Mouse (Mus musculus) bone marrow, adult 2 months (tissue): Measurements from ENCODE around the gene Gtf3c4.

Source experiments
- CTCF ChIP-seq: fragments of 200-500 bp; IDR thresholded peaks from 2 replicates; pipeline ENCODE4 v1.5.1; 2011; ENCODE audit warnings: low read length, control low read depth; ENCODE audit not compliant: control insufficient read depth, insufficient read depth
- POLR2A ChIP-seq: fragments of 200-500 bp; IDR thresholded peaks from 2 replicates; pipeline ENCODE4 v1.6.1; 2011; ENCODE audit warnings: low read depth, mild to moderate bottlenecking, control low read depth, low read length, borderline replicate concordance; ENCODE audit not compliant: control insufficient read depth

GRCm38 (mm10) chr2:28810260-28811013, 29.7 kb downstream of the Gtf3c4 start:
- TF ChIP-seq POLR2A (no peak), CTCF (no peak)
